Mouse (Mus musculus) liver, postnatal 0 days (tissue): ENCODE measurements at regions not wholly inside any gene's neighbourhood (a gene's known extent, or its start where the extent isn't known, plus 50 kb on each side); places are given as distances from the start of the nearest gene placed in this dataset.

Experiments
- CTCF ChIP-seq: sonication (generic); IDR thresholded peaks from 2 replicates; pipeline ENCODE4 v1.5.1; 2016; ENCODE audit warnings: antibody characterized with exemption, low read depth
- EP300 ChIP-seq: IDR thresholded peaks from 2 replicates; pipeline ENCODE4 v1.6.1; 2016; ENCODE audit warnings: antibody characterized with exemption, low read depth, mild to moderate bottlenecking

- no peak for TF ChIP-seq CTCF
- no peak for TF ChIP-seq EP300
Observed at GRCm38 (mm10) chr16:50822352-50822751, 231.4 kb upstream of the Ccdc54 start.
